Mouse (Mus musculus) heart, adult 11 months (tissue): Measurements from ENCODE around the gene Stag3.

Experiments
- DNase-seq: peaks from one replicate; pipeline ENCODE4 v3.0.0; 2022

The Stag3 gene

GRCm38 (mm10) chr5:138271232-138271631 lies 8.8 kb upstream of the Stag3 start:
- peak; percentile 85 for DNase-seq

- DNase-seq = peak; percentile 93
Measured at GRCm38 (mm10) chr5:138272409-138272923, 7.6 kb upstream of the Stag3 start, which contains the start of gene Gal3st4. Gal3st4 (minus strand) TSS chr5:138272840.

- DNase-seq = peak; percentile 85
Measured at GRCm38 (mm10) chr5:138274186-138274585, 5.9 kb upstream of the Stag3 start.

GRCm38 (mm10) chr5:138275216-138276050 lies 4.6 kb upstream of the Stag3 start:
- peak; percentile 76 for DNase-seq

- DNase-seq = peak; percentile 81
Measured at GRCm38 (mm10) chr5:138277994-138278393, 2.0 kb upstream of the Stag3 start.

- DNase-seq = no peak
Measured at GRCm38 (mm10) chr5:138280425-138280768, 357 bp downstream of the Stag3 start.

- peak; percentile 67 for DNase-seq
Measured at GRCm38 (mm10) chr5:138280829-138281228, 789 bp downstream of the Stag3 start.

- DNase-seq = peak; percentile 73
Measured at GRCm38 (mm10) chr5:138281798-138282197, 1.8 kb downstream of the Stag3 start.

- peak; percentile 40 for DNase-seq
Measured at GRCm38 (mm10) chr5:138283540-138283939, 3.5 kb downstream of the Stag3 start.

GRCm38 (mm10) chr5:138287861-138288260 lies 7.8 kb downstream of the Stag3 start:
- no peak for DNase-seq

- no peak for DNase-seq
Measured at GRCm38 (mm10) chr5:138291638-138292037, 11.6 kb downstream of the Stag3 start.

GRCm38 (mm10) chr5:138294158-138294557 lies 14.1 kb downstream of the Stag3 start:
- DNase-seq = no peak

GRCm38 (mm10) chr5:138299613-138300012 lies 19.6 kb downstream of the Stag3 start:
- DNase-seq = peak; percentile 54

GRCm38 (mm10) chr5:138312795-138313194 lies 32.8 kb downstream of the Stag3 start:
- DNase-seq = no peak

- no peak for DNase-seq
Measured at GRCm38 (mm10) chr5:138341661-138342060, 61.6 kb downstream of the Stag3 start, which contains the start of gene Pvrig. Pvrig (plus strand) TSS chr5:138341961.

- no peak for DNase-seq
Measured at GRCm38 (mm10) chr5:138343216-138343615, 63.2 kb downstream of the Stag3 start.
